Mouse (Mus musculus): ENCODE data around the gene Ino80e. TPM values are rescaled to one million over a fixed set of nuclear protein-coding genes. Genes with fewer than 3 reads are reported as not detected.
A peak's percentile ranks its signal among the peaks of the same experiment; 100 is the strongest.

Ino80e gene
- polyA plus RNA-seq, 1 experiment = 62.4 TPM

- Histone ChIP-seq H3K4me2 (ENCODE audit: low read depth) (peak overlapping the region; percentile 92), H3K27me3 (ENCODE audit: control insufficient read depth, insufficient read depth, insufficient read length) (no peaks in the 10 kb centered on the region), H3ac (ENCODE audit: control insufficient read depth, insufficient read length) (peak overlapping the region; percentile 92), H3K79me2 (ENCODE audit: control insufficient read depth, insufficient read depth) (peaks cover 37% of the 10 kb centered on the region), H3K36me3 (ENCODE audit: control insufficient read depth, insufficient read depth) (no peaks in the 10 kb centered on the region), H3K4me3 (peak overlapping the region; percentile 92)
- no peak for TF ChIP-seq E2F4 (IDR thresholded peaks at IDR 0.05; ENCODE audit: insufficient read depth)
- TF ChIP-seq POLR2AphosphoS2 (IDR thresholded peaks at IDR 0.05; ENCODE audit: insufficient read length, low read depth) = no peak
- TF ChIP-seq CEBPB (IDR thresholded peaks at IDR 0.05; ENCODE audit: insufficient read depth, poor library complexity, severe bottlenecking) = no peak
These were observed 21.6 kb upstream of the Ino80e start for GRCm38 (mm10) chr7:126883731-126884181.

DNA sequence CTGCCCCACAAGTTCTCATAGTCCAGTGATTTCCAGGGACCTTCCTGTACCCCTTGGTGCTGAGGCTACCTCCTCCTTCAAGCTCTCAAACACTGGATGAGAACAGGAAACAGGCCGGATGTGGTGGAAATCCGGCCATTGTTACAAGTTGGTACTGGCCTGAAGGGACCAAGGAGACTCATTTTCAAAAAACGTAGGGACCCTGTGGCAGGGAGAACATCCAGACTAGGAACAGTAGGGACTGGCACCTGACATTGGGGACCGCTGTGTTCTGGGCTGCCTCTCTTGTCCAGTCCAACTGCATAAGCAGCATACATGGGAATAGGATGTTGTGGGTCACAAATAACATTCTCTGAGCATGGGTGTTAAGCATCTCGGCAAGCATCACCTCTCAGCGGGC lies 18.9 kb upstream of the Ino80e start:
- H3ac ChIP-seq (ENCODE audit: control insufficient read depth, insufficient read length) = no peak overlapping the region
- TF ChIP-seq E2F4 (IDR thresholded peaks at IDR 0.05; ENCODE audit: insufficient read depth) = no peak
- H3K4me2 ChIP-seq (ENCODE audit: low read depth) = peak overlapping the region; percentile 92
- H3K79me2 ChIP-seq (ENCODE audit: control insufficient read depth, insufficient read depth) = peaks cover 37% of the 10 kb centered on the region
- H3K27me3 ChIP-seq (ENCODE audit: control insufficient read depth, insufficient read depth, insufficient read length) = no peaks in the 10 kb centered on the region
- peaks cover 8% of the 10 kb centered on the region for H3K36me3 ChIP-seq (ENCODE audit: control insufficient read depth, insufficient read depth)
- no peak overlapping the region for H3K4me3 ChIP-seq

DNA sequence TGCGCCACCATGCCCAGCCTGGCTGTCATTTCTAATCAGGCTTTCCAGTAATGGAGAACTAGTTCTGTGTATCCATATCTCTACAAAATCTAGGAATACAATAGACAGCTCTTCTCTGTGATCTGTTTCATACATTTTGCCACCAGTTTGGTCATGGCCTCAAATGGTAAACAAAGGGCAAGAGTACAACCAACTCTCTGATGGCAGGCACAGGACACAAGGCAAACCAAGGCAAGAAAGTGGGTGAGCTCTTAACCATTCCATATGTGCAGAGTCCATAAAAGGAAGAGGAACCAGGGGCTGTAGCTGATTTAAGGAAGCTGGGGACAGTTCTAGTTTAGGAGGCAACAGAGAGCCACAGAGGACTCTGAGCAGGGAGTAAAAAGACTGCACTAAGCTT lies 15.1 kb upstream of the Ino80e start:
- Histone ChIP-seq H3K79me2 (ENCODE audit: control insufficient read depth, insufficient read depth) (peaks cover 17% of the 10 kb centered on the region), H3ac (ENCODE audit: control insufficient read depth, insufficient read length) (no peak overlapping the region), H3K36me3 (ENCODE audit: control insufficient read depth, insufficient read depth) (peaks cover 34% of the 10 kb centered on the region), H3K4me2 (ENCODE audit: low read depth) (no peak overlapping the region), H3K27me3 (ENCODE audit: control insufficient read depth, insufficient read depth, insufficient read length) (no peaks in the 10 kb centered on the region), H3K4me3 (no peak overlapping the region)
- TF ChIP-seq POLR2AphosphoS2 (IDR thresholded peaks at IDR 0.05; ENCODE audit: insufficient read length, low read depth) (no peak), SRF (IDR thresholded peaks at IDR 0.05; ENCODE audit: control insufficient read depth, insufficient read length, low read depth) (no peak), MYOD1 (IDR thresholded peaks at IDR 0.05; ENCODE audit: control insufficient read depth in 1 of 3, insufficient read length in 2 of 3, low read depth in 2 of 3) (no peak), TCF3 (IDR thresholded peaks at IDR 0.05; ENCODE audit: insufficient read length, low read depth) (no peak), REST (IDR thresholded peaks at IDR 0.05; ENCODE audit: insufficient read depth, insufficient read length) (no peak)

- H3K79me2 ChIP-seq (ENCODE audit: control insufficient read depth, insufficient read depth) = no peaks in the 10 kb centered on the region
- H3K4me3 ChIP-seq = no peak overlapping the region
- no peak overlapping the region for H3ac ChIP-seq (ENCODE audit: control insufficient read depth, insufficient read length)
- H3K36me3 ChIP-seq (ENCODE audit: control insufficient read depth, insufficient read depth) = peaks cover 27% of the 10 kb centered on the region
- TF ChIP-seq E2F4 (IDR thresholded peaks at IDR 0.05; ENCODE audit: insufficient read depth) (no peak), MAX (IDR thresholded peaks at IDR 0.05; ENCODE audit: low read depth) (no peak), CEBPB (IDR thresholded peaks at IDR 0.05; ENCODE audit: insufficient read depth, poor library complexity, severe bottlenecking) (no peak), SRF (IDR thresholded peaks at IDR 0.05; ENCODE audit: control insufficient read depth, insufficient read length, low read depth) (no peak), USF1 (IDR thresholded peaks at IDR 0.05; ENCODE audit: low read depth) (no peak), MYOD1 (IDR thresholded peaks at IDR 0.05; ENCODE audit: control insufficient read depth in 1 of 3, insufficient read length in 2 of 3, low read depth in 2 of 3) (no peak), REST (IDR thresholded peaks at IDR 0.05; ENCODE audit: insufficient read depth, insufficient read length) (no peak), TCF12 (IDR thresholded peaks at IDR 0.05; ENCODE audit: insufficient read depth, poor library complexity, severe bottlenecking) (no peak), TCF3 (IDR thresholded peaks at IDR 0.05; ENCODE audit: insufficient read length, low read depth) (no peak), POLR2A (IDR thresholded peaks at IDR 0.05; ENCODE audit: insufficient read length, low read depth) (no peak), POLR2AphosphoS2 (IDR thresholded peaks at IDR 0.05; ENCODE audit: insufficient read length, low read depth) (no peak), MYOG (IDR thresholded peaks at IDR 0.05; ENCODE audit: control insufficient read depth in 1 of 3, insufficient read depth in 1 of 3, insufficient read length in 2 of 3, low read depth in 2 of 3) (no peak)
- no peaks in the 10 kb centered on the region for H3K27me3 ChIP-seq (ENCODE audit: control insufficient read depth, insufficient read depth, insufficient read length)
- no peak overlapping the region for H3K4me2 ChIP-seq (ENCODE audit: low read depth)
These were observed 8.3 kb upstream of the Ino80e start for GRCm38 (mm10) chr7:126870520-126870891.

DNA sequence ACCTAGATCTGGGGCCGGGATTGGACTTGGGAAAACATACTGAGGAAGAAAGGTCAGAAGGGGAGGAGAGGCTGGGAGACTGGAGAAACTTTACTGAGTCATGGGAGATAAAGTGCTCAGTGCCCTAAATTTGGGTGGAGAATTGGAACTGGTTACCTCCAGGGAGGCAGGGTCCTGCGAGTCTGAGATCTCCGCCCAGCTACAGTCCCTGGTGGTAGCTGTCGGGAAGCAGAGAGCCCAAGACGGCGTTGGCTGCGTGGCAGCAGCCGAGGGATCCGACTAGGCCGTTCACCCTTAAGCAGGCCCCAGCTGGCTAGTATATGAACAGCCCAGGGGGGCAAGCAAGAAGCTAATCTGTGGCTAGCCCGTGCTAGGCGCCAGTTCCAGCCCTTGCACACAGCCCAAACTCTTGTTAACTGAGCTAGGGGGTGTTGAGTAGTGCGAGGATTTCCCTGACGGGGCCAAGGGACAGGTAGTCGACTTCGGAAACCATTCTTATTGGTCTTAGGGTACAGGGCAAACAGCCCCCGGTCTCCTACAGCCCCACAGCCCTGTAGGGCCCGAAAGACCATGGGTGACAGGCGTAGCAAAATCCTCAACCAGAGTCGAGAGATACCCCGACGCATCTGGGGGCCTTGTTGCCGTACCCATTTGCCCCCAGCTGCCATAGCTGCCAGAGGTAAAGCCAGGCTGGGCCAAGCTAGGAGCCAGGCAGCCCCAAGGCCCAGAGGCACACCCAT lies 7.8 kb upstream of the Ino80e start:
- H3ac ChIP-seq (ENCODE audit: control insufficient read depth, insufficient read length) = no peak overlapping the region
- no peak overlapping the region for H3K4me2 ChIP-seq (ENCODE audit: low read depth)
- H3K27me3 ChIP-seq (ENCODE audit: control insufficient read depth, insufficient read depth, insufficient read length) = no peaks in the 10 kb centered on the region
- H3K79me2 ChIP-seq (ENCODE audit: control insufficient read depth, insufficient read depth) = no peaks in the 10 kb centered on the region
- H3K36me3 ChIP-seq (ENCODE audit: control insufficient read depth, insufficient read depth) = peaks cover 21% of the 10 kb centered on the region
- TF ChIP-seq SRF (IDR thresholded peaks at IDR 0.05; ENCODE audit: control insufficient read depth, insufficient read length, low read depth) (no peak), MYOG (IDR thresholded peaks at IDR 0.05; ENCODE audit: control insufficient read depth in 1 of 3, insufficient read depth in 1 of 3, insufficient read length in 2 of 3, low read depth in 2 of 3) (no peak), MYOD1 (IDR thresholded peaks at IDR 0.05; ENCODE audit: control insufficient read depth in 1 of 3, insufficient read length in 2 of 3, low read depth in 2 of 3) (no peak), POLR2A (IDR thresholded peaks at IDR 0.05; ENCODE audit: insufficient read length, low read depth) (no peak), TCF3 (IDR thresholded peaks at IDR 0.05; ENCODE audit: insufficient read length, low read depth) (no peak), MAX (IDR thresholded peaks at IDR 0.05; ENCODE audit: low read depth) (no peak), TCF12 (IDR thresholded peaks at IDR 0.05; ENCODE audit: insufficient read depth, poor library complexity, severe bottlenecking) (no peak), CEBPB (IDR thresholded peaks at IDR 0.05; ENCODE audit: insufficient read depth, poor library complexity, severe bottlenecking) (no peak), USF1 (IDR thresholded peaks at IDR 0.05; ENCODE audit: low read depth) (no peak), E2F4 (IDR thresholded peaks at IDR 0.05; ENCODE audit: insufficient read depth) (no peak)
- no peak overlapping the region for H3K4me3 ChIP-seq
